Mouse (Mus musculus): ENCODE results near the gene Nme9. TPM values are rescaled to one million over a fixed set of nuclear protein-coding genes. Genes with fewer than 3 reads are reported as not detected.

The Nme9 gene
- polyA plus RNA-seq, 1 experiment from 2014 or later = 0.73 TPM

DNA sequence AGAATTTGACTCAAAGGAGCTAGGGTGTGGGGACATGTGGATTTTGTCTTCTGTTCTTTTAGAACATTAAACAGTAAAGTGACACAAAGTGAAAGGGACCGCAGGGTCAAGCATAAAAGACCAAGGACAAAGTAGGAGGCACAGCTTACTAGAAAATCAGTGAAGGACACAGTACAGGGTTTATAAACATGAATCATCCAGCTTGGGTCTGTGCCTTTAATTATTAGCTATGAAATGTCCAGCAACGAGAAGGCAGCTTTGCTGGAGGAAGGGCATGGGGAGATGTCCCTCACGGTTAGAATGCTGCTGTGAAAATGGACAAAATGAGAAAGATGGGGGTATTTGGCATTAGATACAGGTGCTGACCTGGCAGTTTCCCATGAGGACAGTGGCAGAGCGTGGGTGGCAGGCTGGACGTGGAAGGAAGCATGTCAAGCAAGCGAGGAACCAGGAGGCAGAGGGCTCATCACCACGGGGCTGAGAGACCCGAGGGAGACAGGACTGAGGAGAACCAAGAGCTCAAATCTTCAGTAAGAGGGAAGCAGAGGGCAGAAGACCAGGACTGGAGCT, 35.9 kb downstream of the Nme9 start:
- 89% methylated on average over 8 of the region's 8 CpGs for WGBS
- no peak overlapping the region for H3K4me3 ChIP-seq (ENCODE audit: low read length)

DNA sequence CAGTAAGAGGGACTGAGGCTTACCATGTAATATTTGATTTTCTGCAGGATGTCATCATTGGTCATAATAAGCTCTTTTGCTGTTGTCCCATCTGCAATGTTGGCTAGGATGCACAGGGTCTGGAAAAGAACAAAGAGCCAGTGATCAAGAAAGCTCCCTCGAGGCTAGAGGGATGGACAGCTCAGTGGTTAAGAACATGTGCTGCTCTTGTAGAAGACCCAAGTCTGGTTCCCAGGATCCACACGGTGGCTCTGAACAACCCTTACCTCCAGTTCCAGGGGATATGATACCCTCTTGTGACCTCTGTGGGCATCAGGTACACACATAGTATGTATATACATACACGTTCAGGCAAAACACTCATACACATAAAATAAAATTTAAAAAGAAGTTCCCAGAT, 36.6 kb downstream of the Nme9 start:
- Histone ChIP-seq H3K36me3 (ENCODE audit: control insufficient read depth, insufficient read depth, low read length) (peaks cover 8% of the 10 kb centered on the region), H3K27ac (ENCODE audit: low read depth, low read length) (no peak overlapping the region), H3K9ac (ENCODE audit: low read depth, low read length) (no peak overlapping the region), H3K4me1 (ENCODE audit: control insufficient read depth, insufficient read depth, low read depth, low read length) (no peaks in the 10 kb centered on the region), H3K27me3 (replicated peaks; ENCODE audit: control insufficient read depth, insufficient read depth, low read length) (no peaks in the 10 kb centered on the region), H3K4me3 (ENCODE audit: low read length) (no peak overlapping the region), H3K9me3 (ENCODE audit: control insufficient read depth, low read length) (no peaks in the 10 kb centered on the region), H3K4me2 (ENCODE audit: low read length) (no peak overlapping the region)
- no peak for ATAC-seq
- WGBS = 90% methylated on average over 3 of the region's 3 CpGs

More for the DNA sequence above, 35.9 kb downstream of the Nme9 start:
- H3K27ac ChIP-seq (ENCODE audit: low read depth, low read length) = no peak overlapping the region
- H3K4me1 ChIP-seq (ENCODE audit: control insufficient read depth, insufficient read depth, low read depth, low read length) = no peaks in the 10 kb centered on the region
- H3K9ac ChIP-seq (ENCODE audit: low read depth, low read length) = no peak overlapping the region
- no peak overlapping the region for H3K4me2 ChIP-seq (ENCODE audit: low read length)
- no peaks in the 10 kb centered on the region for H3K27me3 ChIP-seq (replicated peaks; ENCODE audit: control insufficient read depth, insufficient read depth, low read length)
- H3K36me3 ChIP-seq (ENCODE audit: control insufficient read depth, insufficient read depth, low read length) = peaks cover 8% of the 10 kb centered on the region
- H3K9me3 ChIP-seq (ENCODE audit: control insufficient read depth, low read length) = no peaks in the 10 kb centered on the region
- no peak for ATAC-seq

DNA sequence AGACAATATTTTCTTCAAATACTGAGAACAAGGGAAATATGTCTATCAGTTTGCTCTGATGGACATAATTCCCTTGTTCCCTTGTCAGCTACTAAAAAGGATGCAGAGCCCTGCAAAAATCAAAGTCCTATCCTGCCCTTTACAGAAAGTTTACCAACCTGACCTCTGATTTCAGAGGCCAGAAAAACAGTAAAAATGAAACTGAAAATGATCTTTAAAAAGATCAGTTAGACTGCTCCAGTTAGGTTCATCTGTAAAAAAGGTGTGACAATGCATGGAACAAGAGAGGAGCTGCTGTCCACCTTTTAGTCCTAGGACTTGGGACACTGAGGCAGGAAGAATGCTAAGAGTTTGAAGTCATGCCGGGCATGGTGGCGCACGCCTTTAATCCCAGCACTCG, 39.8 kb downstream of the Nme9 start:
- Histone ChIP-seq H3K27ac (ENCODE audit: low read depth, low read length) (no peak overlapping the region), H3K27me3 (replicated peaks; ENCODE audit: control insufficient read depth, insufficient read depth, low read length) (no peaks in the 10 kb centered on the region), H3K9ac (ENCODE audit: low read depth, low read length) (no peak overlapping the region), H3K4me1 (ENCODE audit: control insufficient read depth, insufficient read depth, low read depth, low read length) (no peaks in the 10 kb centered on the region), H3K4me3 (ENCODE audit: low read length) (no peak overlapping the region), H3K9me3 (ENCODE audit: control insufficient read depth, low read length) (no peaks in the 10 kb centered on the region), H3K36me3 (ENCODE audit: control insufficient read depth, insufficient read depth, low read length) (peaks cover 23% of the 10 kb centered on the region), H3K4me2 (ENCODE audit: low read length) (no peak overlapping the region)
- 99% methylated on average over 4 of the region's 4 CpGs for WGBS
- ATAC-seq = no peak

DNA sequence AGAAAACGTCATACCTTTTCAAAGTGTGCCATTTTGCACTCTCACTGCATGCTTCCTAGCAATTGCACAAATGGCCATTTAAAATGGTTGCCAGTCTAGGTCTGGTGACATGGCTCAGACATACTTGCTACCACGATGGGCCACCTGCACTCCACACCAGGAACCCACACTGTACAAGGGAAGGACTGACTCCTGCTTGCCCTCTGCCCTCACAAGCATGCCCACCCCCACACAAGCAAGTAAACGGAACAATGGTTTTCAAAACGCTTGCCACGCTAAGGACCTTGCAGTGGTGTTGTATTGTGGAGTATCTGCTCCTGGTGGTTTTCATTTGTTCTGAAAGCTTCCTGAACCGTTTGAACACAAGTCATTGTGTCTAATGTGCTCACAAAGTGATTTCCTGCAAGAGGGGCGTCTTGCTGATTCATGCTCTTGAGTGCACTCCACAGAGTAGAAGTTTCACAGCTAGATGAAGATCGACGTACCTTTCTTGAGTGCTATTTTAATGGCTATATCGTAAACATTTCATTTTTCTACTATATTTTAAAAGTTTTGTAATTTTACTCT, 41.4 kb downstream of the Nme9 start:
- WGBS = 70% methylated on average over 10 of the region's 10 CpGs
- H3K9ac ChIP-seq (ENCODE audit: low read depth, low read length) = no peak overlapping the region
- no peaks in the 10 kb centered on the region for H3K4me1 ChIP-seq (ENCODE audit: control insufficient read depth, insufficient read depth, low read depth, low read length)
- no peak overlapping the region for H3K27ac ChIP-seq (ENCODE audit: low read depth, low read length)
- no peaks in the 10 kb centered on the region for H3K27me3 ChIP-seq (replicated peaks; ENCODE audit: control insufficient read depth, insufficient read depth, low read length)
- H3K4me3 ChIP-seq (ENCODE audit: low read length) = no peak overlapping the region
- H3K4me2 ChIP-seq (ENCODE audit: low read length) = no peak overlapping the region
- peaks cover 25% of the 10 kb centered on the region for H3K36me3 ChIP-seq (ENCODE audit: control insufficient read depth, insufficient read depth, low read length)
- no peak for ATAC-seq
- H3K9me3 ChIP-seq (ENCODE audit: control insufficient read depth, low read length) = no peaks in the 10 kb centered on the region

DNA sequence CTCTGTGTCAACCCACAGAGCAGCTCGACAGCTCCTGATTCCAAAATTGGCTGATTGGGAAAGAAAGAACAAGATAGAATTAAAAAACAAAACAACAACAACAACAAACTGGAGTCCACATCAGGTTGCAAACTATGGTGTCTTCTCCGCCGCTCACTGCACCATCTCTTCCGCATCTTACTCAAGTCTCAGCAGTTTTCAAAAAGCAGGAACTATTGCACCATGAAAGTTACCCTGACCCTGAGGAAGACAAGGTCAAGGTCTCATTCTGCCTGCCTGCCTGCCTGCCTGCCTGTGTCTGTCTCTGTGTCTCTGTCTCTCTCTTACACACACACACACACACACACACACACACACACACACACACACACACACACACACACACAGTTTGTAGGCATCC, 48.1 kb downstream of the Nme9 start:
- Histone ChIP-seq H3K4me3 (ENCODE audit: low read length) (no peak overlapping the region), H3K9ac (ENCODE audit: low read depth, low read length) (no peak overlapping the region), H3K27ac (ENCODE audit: low read depth, low read length) (no peak overlapping the region), H3K27me3 (replicated peaks; ENCODE audit: control insufficient read depth, insufficient read depth, low read length) (no peaks in the 10 kb centered on the region), H3K4me2 (ENCODE audit: low read length) (no peak overlapping the region), H3K4me1 (ENCODE audit: control insufficient read depth, insufficient read depth, low read depth, low read length) (no peaks in the 10 kb centered on the region), H3K36me3 (ENCODE audit: control insufficient read depth, insufficient read depth, low read length) (peaks cover 25% of the 10 kb centered on the region), H3K9me3 (ENCODE audit: control insufficient read depth, low read length) (no peaks in the 10 kb centered on the region)
- WGBS = 93% methylated on average over 4 of the region's 4 CpGs
- no peak for ATAC-seq

DNA sequence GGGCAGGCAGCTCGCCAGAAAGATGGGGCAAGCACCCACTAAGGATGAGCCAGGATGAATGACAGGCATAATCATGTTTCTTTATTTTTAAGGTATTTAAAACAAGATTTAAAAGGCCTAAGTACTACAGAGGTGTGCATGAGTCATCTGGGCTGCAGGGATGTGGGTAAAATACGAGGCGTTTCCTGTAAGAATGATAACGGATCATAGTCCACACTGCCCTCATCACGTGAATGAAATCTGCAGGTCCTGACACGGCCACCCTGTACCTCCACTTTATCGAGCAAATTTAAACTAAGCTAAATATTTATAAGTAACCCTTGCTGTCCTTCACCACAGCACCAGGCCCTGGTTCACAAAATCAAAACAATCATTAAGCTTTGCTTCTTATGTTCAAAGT, 54.6 kb downstream of the Nme9 start:
- no peak overlapping the region for H3K4me3 ChIP-seq (ENCODE audit: low read length)
- no peaks in the 10 kb centered on the region for H3K27me3 ChIP-seq (replicated peaks; ENCODE audit: control insufficient read depth, insufficient read depth, low read length)
- H3K4me2 ChIP-seq (ENCODE audit: low read length) = no peak overlapping the region
- H3K9ac ChIP-seq (ENCODE audit: low read depth, low read length) = no peak overlapping the region
- no peaks in the 10 kb centered on the region for H3K4me1 ChIP-seq (ENCODE audit: control insufficient read depth, insufficient read depth, low read depth, low read length)
- 91% methylated on average over 7 of the region's 7 CpGs for WGBS
- peaks cover 11% of the 10 kb centered on the region for H3K36me3 ChIP-seq (ENCODE audit: control insufficient read depth, insufficient read depth, low read length)
- ATAC-seq = no peak
- no peak overlapping the region for H3K27ac ChIP-seq (ENCODE audit: low read depth, low read length)
- H3K9me3 ChIP-seq (ENCODE audit: control insufficient read depth, low read length) = no peaks in the 10 kb centered on the region

Other genes with a start within 250 kb of the Nme9 start
- not detected in 2 replicates for gene Faiml, start 214.2 kb upstream of the Nme9 start, polyA plus RNA-seq (2015; fragmentation: Nextera tagmentation; extraction: Ambion mirVana)
- 50.7 and 55.3 TPM in 2 replicates for gene Cep70, start 208.1 kb upstream of the Nme9 start, polyA plus RNA-seq (2015; fragmentation: Nextera tagmentation; extraction: Ambion mirVana)
- gene Esyt3, start 92.9 kb upstream of the Nme9 start, polyA plus RNA-seq (2015; fragmentation: Nextera tagmentation; extraction: Ambion mirVana) = 0.76 and 0.93 TPM in 2 replicates
- gene Mras, start 14.1 kb upstream of the Nme9 start, polyA plus RNA-seq (2015; fragmentation: Nextera tagmentation; extraction: Ambion mirVana) = 53.1 and 53.4 TPM in 2 replicates
- 75.1 and 78.0 TPM in 2 replicates for gene Armc8, start 117.4 kb downstream of the Nme9 start, polyA plus RNA-seq (2015; fragmentation: Nextera tagmentation; extraction: Ambion mirVana)
- 23.7 and 25.4 TPM in 2 replicates for gene Dbr1, start 124.3 kb downstream of the Nme9 start, polyA plus RNA-seq (2015; fragmentation: Nextera tagmentation; extraction: Ambion mirVana)
- gene A4gnt, start 161.0 kb downstream of the Nme9 start, polyA plus RNA-seq (2015; fragmentation: Nextera tagmentation; extraction: Ambion mirVana) = not detected in 2 replicates
- gene Dzip1l, start 178.0 kb downstream of the Nme9 start, polyA plus RNA-seq (2015; fragmentation: Nextera tagmentation; extraction: Ambion mirVana) = 10.0 and 10.2 TPM in 2 replicates